Mouse (Mus musculus) heart, adult 10 weeks (tissue): ENCODE results near the gene Gm4907. TPM values are rescaled to one million over a fixed set of nuclear protein-coding genes. Genes with fewer than 3 reads are reported as not detected.

Source experiments
- polyA plus RNA-seq: library from polyadenylated mRNA; stranded (reverse); fragments of 350-450 nt; fragmentation: Illumina TruSeq; extraction: RNeasy Lipid Tissue Mini Kit (QIAGEN cat#74804); gene quantifications from one replicate; pipeline ENCODE4 v1.2.3, GENCODE M21; 2014; ENCODE audit warnings: low read depth, low replicate concordance

Gene Gm4907
- not detected for polyA plus RNA-seq

GRCm38 (mm10) chrX:23882253-23882652, at the start of gene Gm4907:
Gene Gm4907 (plus strand): TSS chrX:23882553.

Other genes with a start within 250 kb of the Gm4907 start
- 7.0 TPM for gene Wdr44, start 189.5 kb upstream of the Gm4907 start, polyA plus RNA-seq
- not detected for gene Gm4985, start 76.4 kb downstream of the Gm4907 start, polyA plus RNA-seq